Mouse (Mus musculus) T-helper 17 cell (primary cell): ENCODE results near the gene Esp22.
"Not testable (repeated sequence)": the region's sequence is repeated elsewhere in the genome, so short reads cannot be mapped to it uniquely, and the experiment has no call there.

Source experiments
- in situ Hi-C, 2 experiments: fragments of 300-600 bp; cut with MboI, MseI; formaldehyde crosslinking; loops; 1 replicate in 1 of 2; 2 replicates in 1 of 2; pipeline ENCODE4 v1.15.1; 2025; ENCODE audit warnings: high pct_unique_total_duplicates in 2 of 2

Esp22 gene

GRCm38 (mm10) chr17:39095034-39095433 is at the start of gene Esp22:
Gene Esp22, plus strand, starts transcription at chr17:39095334.
- in situ Hi-C loops, result no loop called here

GRCm38 (mm10) chr17:39063641-39064040 is 31.5 kb upstream of the Esp22 start:
- in situ Hi-C loops, result no loop called here

GRCm38 (mm10) chr17:39076937-39077336 is 18.2 kb upstream of the Esp22 start, which contains the start of gene Esp23:
Gene Esp23, minus strand, starts transcription at chr17:39077037.
- in situ Hi-C loops, result no loop called here

GRCm38 (mm10) chr17:39107126-39107525 is 12.0 kb downstream of the Esp22 start:
- in situ Hi-C loops, result not testable (repeated sequence)

- in situ Hi-C loops, result not testable (repeated sequence)
Observed at GRCm38 (mm10) chr17:39129156-39129555, 34.0 kb downstream of the Esp22 start.
